Mouse (Mus musculus) liver, embryonic 14.5 days (tissue): ENCODE results near the gene Dstyk. TPM values are rescaled to one million over a fixed set of nuclear protein-coding genes. Genes with fewer than 3 reads are reported as not detected.

ENCODE experiments used
- ATAC-seq: fragments of 200-750 bp; cut with Nextera tagmentation; 2 replicates; pipeline ENCODE4 v1.8.0; 2017; ENCODE audit warnings: moderate number of reproducible peaks, mild to moderate bottlenecking, moderate library complexity; ENCODE audit not compliant: insufficient read depth
- DNase-seq, 3 experiments: peaks; one replicate each; pipeline ENCODE4 v3.0.0-alpha.2; 2012 to 2013; ENCODE audit warnings: low read depth in 3 of 3, low spot score in 3 of 3
- H3K27ac ChIP-seq: fragments of 300-500 bp; sonication (generic); 2 replicates; pipeline ENCODE4 v1.5.1; 2014; ENCODE audit warnings: moderate library complexity, mild to moderate bottlenecking, control low read depth, inconsistent platforms
- H3K27me3 ChIP-seq: fragments of 300-500 bp; sonication (generic); 2 replicates; pipeline ENCODE4 v1.6.1; 2014; ENCODE audit warnings: mild to moderate bottlenecking, low read length, moderate library complexity; ENCODE audit not compliant: control insufficient read depth, insufficient read depth
- H3K36me3 ChIP-seq: fragments of 300-500 bp; sonication (generic); replicated peaks from 2 replicates; pipeline ENCODE4 v1.6.1; 2014; ENCODE audit warnings: low read depth; ENCODE audit not compliant: control insufficient read depth, insufficient read depth
- H3K4me1 ChIP-seq, 2 experiments: fragments of 200-500 bp in 1 of 2; fragments of 300-500 bp in 1 of 2; sonication (generic) in 1 of 2; replicated peaks; 2 replicates each; pipeline ENCODE4 v1.6.1; 2012 to 2014; ENCODE audit warnings: antibody characterized with exemption in 1 of 2, inconsistent platforms in 1 of 2, low read length in 1 of 2; ENCODE audit not compliant: control insufficient read depth in 2 of 2, insufficient read depth in 2 of 2
- H3K4me2 ChIP-seq: fragments of 300-500 bp; sonication (generic); 2 replicates; pipeline ENCODE4 v1.6.1; 2014; ENCODE audit warnings: low read depth, mild to moderate bottlenecking, control low read depth, moderate library complexity
- H3K4me3 ChIP-seq, 2 experiments: fragments of 200-500 bp in 1 of 2; fragments of 300-500 bp in 1 of 2; sonication (generic) in 1 of 2; 2 replicates each; pipeline ENCODE4 v1.5.1; 2012 to 2014; ENCODE audit warnings: low read depth in 2 of 2, low read length in 2 of 2, mild to moderate bottlenecking in 2 of 2, control low read depth in 1 of 2, inconsistent platforms in 1 of 2, moderate library complexity in 1 of 2; ENCODE audit not compliant: insufficient read depth in 1 of 2
- H3K9ac ChIP-seq: fragments of 300-500 bp; sonication (generic); replicated peaks from 2 replicates; pipeline ENCODE4 v1.6.1; 2014; ENCODE audit warnings: mild to moderate bottlenecking, control low read depth, moderate library complexity
- H3K9me3 ChIP-seq: fragments of 300-500 bp; sonication (generic); 2 replicates; pipeline ENCODE4 v1.6.1; 2016; ENCODE audit warnings: low read length, mixed read lengths; ENCODE audit not compliant: control insufficient read depth
- CTCF ChIP-seq: IDR thresholded peaks from 2 replicates; pipeline ENCODE4 v1.5.1; 2016; ENCODE audit warnings: antibody characterized with exemption, low read depth, control low read depth
- EP300 ChIP-seq: IDR thresholded peaks from 2 replicates; pipeline ENCODE4 v1.6.1; 2016; ENCODE audit warnings: antibody characterized with exemption, low read depth
- WGBS: fragments of 180-500 bp; shearing (Covaris S2); extraction: QIAGEN DNeasy Blood & Tissue Kit; methylation state at CpG from one replicate; pipeline ENCODE4 v1.1.7; 2014; ENCODE audit not compliant: insufficient replicate concordance; 5-methylcytosine and 5-hydroxymethylcytosine counted together
- polyA plus RNA-seq, 2 experiments: library from polyadenylated mRNA; depleted of rRNA in 1 of 2; stranded (reverse) in 1 of 2; unstranded in 1 of 2; fragments of >200 nt; fragmentation: Nextera tagmentation in 1 of 2; extraction: Ambion mirVana in 1 of 2; gene quantifications; 2 replicates each; pipeline versions ENCODE4 v1.2.1 to v1.2.3; 2012 to 2014

The Dstyk gene
- polyA plus RNA-seq, 2 experiments, result 3.6 to 4.0 TPM

DNA sequence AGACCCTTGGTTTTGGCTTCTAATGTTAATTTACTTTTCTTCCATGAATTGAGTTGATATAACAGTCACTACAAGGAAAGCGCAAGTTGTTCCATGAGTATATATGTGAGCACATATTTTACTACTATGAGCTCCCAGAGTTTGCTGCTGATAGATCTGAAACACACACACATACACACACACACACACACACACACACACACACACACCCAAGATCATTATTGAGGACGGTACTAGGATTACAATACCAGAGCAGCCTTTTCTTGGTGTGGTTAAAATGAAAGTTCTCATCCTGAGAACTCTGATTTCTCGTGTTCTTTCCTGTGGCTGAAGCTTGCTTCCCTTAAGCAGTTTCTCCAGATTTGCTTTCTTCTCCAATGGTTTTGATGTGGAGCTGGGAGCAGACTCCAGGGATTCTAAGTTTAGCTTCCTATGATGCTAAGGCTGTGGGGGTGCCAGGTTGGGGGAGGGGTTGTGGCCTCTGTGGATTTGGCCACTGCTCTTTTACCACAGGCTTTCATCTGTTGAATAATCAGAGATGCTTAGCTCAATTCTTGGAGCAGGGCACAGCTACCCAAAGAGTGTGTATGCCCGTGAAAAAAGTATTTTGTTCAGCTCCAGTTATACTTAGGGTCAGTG is 19.1 kb downstream of the Dstyk start:
- Histone ChIP-seq H3K27ac (no peak overlapping the region), H3K27me3 (no peaks in the 10 kb centered on the region), H3K4me3 (no peak overlapping the region), H3K9ac (no peak overlapping the region), H3K36me3 (peaks cover 7% of the 10 kb centered on the region), H3K9me3 (no peaks in the 10 kb centered on the region; the same call in 1 of the 2 replicates), H3K4me2 (no peak overlapping the region), H3K4me1 (no peaks in the 10 kb centered on the region)
- no peak for DNase-seq
- WGBS, result 61% methylated on average over 4 of the region's 4 CpGs
- no peak for TF ChIP-seq CTCF
- no peak for ATAC-seq

DNA sequence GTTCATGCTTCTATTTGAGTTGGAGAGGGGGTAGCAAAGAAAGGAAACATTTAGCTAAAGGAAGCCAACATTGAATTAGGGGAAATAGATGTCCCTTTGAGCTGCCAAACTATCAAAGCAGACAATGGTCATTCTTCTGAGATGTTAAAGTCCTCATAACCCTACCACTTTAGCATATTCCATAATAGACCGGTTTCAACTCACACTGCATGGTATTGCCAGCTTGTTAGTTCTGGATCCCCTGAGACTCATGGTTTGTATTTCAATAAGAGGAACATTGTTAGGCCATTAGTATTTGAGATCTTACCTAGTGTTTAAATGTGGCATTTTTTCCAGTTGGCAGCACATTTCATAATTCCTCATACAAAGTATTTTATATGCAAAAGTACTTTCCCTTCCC is 19.6 kb downstream of the Dstyk start:
- Histone ChIP-seq H3K27ac (no peak overlapping the region), H3K4me3 (no peak overlapping the region), H3K9ac (no peak overlapping the region), H3K4me1 (no peaks in the 10 kb centered on the region), H3K4me2 (no peak overlapping the region), H3K9me3 (no peaks in the 10 kb centered on the region; the same call in 1 of the 2 replicates), H3K36me3 (peaks cover 7% of the 10 kb centered on the region), H3K27me3 (no peaks in the 10 kb centered on the region)
- ATAC-seq, result no peak
- DNase-seq, result no peak
- TF ChIP-seq EP300, result no peak
- WGBS, result 53% methylated on average over 1 of the region's 1 CpGs

GRCm38 (mm10) chr1:132437389-132437788 is 20.0 kb downstream of the Dstyk start:
- H3K4me1 ChIP-seq, result no peaks in the 10 kb centered on the region
- no peaks in the 10 kb centered on the region; the same call in 1 of the 2 replicates for H3K9me3 ChIP-seq
- H3K36me3 ChIP-seq, result peaks cover 7% of the 10 kb centered on the region
- TF ChIP-seq EP300 (no peak), CTCF (no peak)
- no peak overlapping the region for H3K4me2 ChIP-seq
- H3K9ac ChIP-seq, result no peak overlapping the region
- ATAC-seq (no peak), DNase-seq (no peak)
- 51% methylated on average over 5 of the region's 5 CpGs for WGBS
- no peak overlapping the region for H3K4me3 ChIP-seq
- H3K27me3 ChIP-seq, result no peaks in the 10 kb centered on the region
- no peak overlapping the region for H3K27ac ChIP-seq

- WGBS, result 54% methylated on average over 1 of the region's 1 CpGs
- Histone ChIP-seq H3K9me3 (no peaks in the 10 kb centered on the region; the same call in 1 of the 2 replicates), H3K27ac (no peak overlapping the region), H3K4me3 (no peak overlapping the region), H3K4me2 (no peak overlapping the region), H3K27me3 (no peaks in the 10 kb centered on the region), H3K9ac (no peak overlapping the region), H3K4me1 (no peaks in the 10 kb centered on the region), H3K36me3 (peaks cover 3% of the 10 kb centered on the region)
- ATAC-seq, result no peak
- DNase-seq, result no peak
- TF ChIP-seq EP300, result no peak
- TF ChIP-seq CTCF, result peak; percentile 50
These were observed 23.6 kb downstream of the Dstyk start for GRCm38 (mm10) chr1:132440896-132441435.

- no peaks in the 10 kb centered on the region for H3K27me3 ChIP-seq
- peaks cover 0 to 3% of the 10 kb centered on the region in 2 experiments; a peak in 1 of 4 replicates for H3K4me1 ChIP-seq
- peaks cover 5% of the 10 kb centered on the region for H3K36me3 ChIP-seq
- DNase-seq (no peak), ATAC-seq (no peak)
- WGBS, result 77% methylated on average over 7 of the region's 7 CpGs
- H3K4me2 ChIP-seq, result no peak overlapping the region
- no peak for TF ChIP-seq EP300
- TF ChIP-seq CTCF, result no peak
- no peak overlapping the region for H3K4me3 ChIP-seq
- no peak overlapping the region for H3K9ac ChIP-seq
- H3K9me3 ChIP-seq, result no peaks in the 10 kb centered on the region
- H3K27ac ChIP-seq, result no peak overlapping the region
These were observed 32.4 kb downstream of the Dstyk start for GRCm38 (mm10) chr1:132449742-132450141.
